Mouse (Mus musculus) megakaryocyte, embryonic 14.5 days (primary cell): ENCODE measurements around the gene Slc25a26.

ENCODE experiments used
- FLI1 ChIP-seq: IDR thresholded peaks from 2 replicates; pipeline ENCODE4 v1.6.1; 2012; ENCODE audit warnings: low read length, inconsistent platforms, mixed read lengths
- GATA1 ChIP-seq: IDR thresholded peaks from 3 replicates; pipeline ENCODE4 v1.6.1; 2012; ENCODE audit warnings: mixed read lengths, low read length, inconsistent platforms, borderline replicate concordance

DNA sequence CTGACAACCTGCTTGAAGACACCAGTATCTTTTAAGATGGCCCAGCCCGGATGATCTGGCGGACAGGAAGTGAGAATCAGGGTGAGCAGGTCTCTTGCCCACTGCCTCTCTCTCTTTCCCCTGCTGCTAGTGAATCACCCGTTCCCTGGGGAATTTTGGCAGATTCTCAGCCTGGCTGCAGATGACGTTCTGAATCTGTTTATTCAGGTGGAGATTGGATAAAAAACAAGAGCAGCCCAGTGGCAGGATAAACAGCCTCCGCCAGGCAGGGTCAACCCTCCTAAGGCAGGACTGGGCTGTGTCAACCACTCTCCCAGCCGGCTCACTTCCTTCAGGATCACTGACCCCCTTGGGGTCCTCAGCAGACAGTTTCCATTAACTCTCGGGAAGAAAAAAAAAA, 140.2 kb downstream of the Slc25a26 start:
- TF ChIP-seq GATA1 (no peak), FLI1 (no peak)
